Mouse (Mus musculus) intestine, embryonic 14.5 days (tissue): ENCODE data around the gene Tex44. TPM values are rescaled to one million over a fixed set of nuclear protein-coding genes. Genes with fewer than 3 reads are reported as not detected.
A peak's percentile ranks its signal among the peaks of the same experiment; 100 is the strongest.

Source experiments
- ATAC-seq: fragments of 200-750 bp; cut with Nextera tagmentation; replicated peaks from 2 replicates; pipeline ENCODE4 v1.8.0; 2017; ENCODE audit warnings: low read depth, moderate number of reproducible peaks, moderate TSS enrichment, moderate library complexity; ENCODE audit not compliant: low FRiP score, low TSS enrichment
- DNase-seq: peaks from one replicate; pipeline ENCODE4 v3.0.0-alpha.2; 2018; ENCODE audit warnings: low spot score
- H3K27ac ChIP-seq: fragments of 300-500 bp; sonication (generic); 2 replicates; pipeline ENCODE4 v1.5.1; 2014; ENCODE audit warnings: low read depth, mild to moderate bottlenecking, control low read depth
- H3K27me3 ChIP-seq: fragments of 300-500 bp; sonication (generic); replicated peaks from 2 replicates; pipeline ENCODE4 v1.6.1; 2014; ENCODE audit warnings: low read length, control low read depth; ENCODE audit not compliant: control insufficient read depth, insufficient read depth
- H3K36me3 ChIP-seq: fragments of 300-500 bp; sonication (generic); 2 replicates; pipeline ENCODE4 v1.6.1; 2014; ENCODE audit warnings: low read length, control low read depth; ENCODE audit not compliant: control insufficient read depth, insufficient read depth
- H3K4me1 ChIP-seq: fragments of 300-500 bp; sonication (generic); replicated peaks from 2 replicates; pipeline ENCODE4 v1.6.1; 2014; ENCODE audit warnings: low read length, control low read depth, mixed read lengths; ENCODE audit not compliant: control insufficient read depth, insufficient read depth
- H3K4me2 ChIP-seq: fragments of 300-500 bp; sonication (generic); 2 replicates; pipeline ENCODE4 v1.6.1; 2014; ENCODE audit warnings: low read length
- H3K4me3 ChIP-seq: fragments of 300-500 bp; sonication (generic); 2 replicates; pipeline ENCODE4 v1.5.1; 2014; ENCODE audit warnings: low read depth, low read length, control low read depth, mixed read lengths
- H3K9ac ChIP-seq: fragments of 300-500 bp; sonication (generic); 2 replicates; pipeline ENCODE4 v1.6.1; 2014; ENCODE audit warnings: mild to moderate bottlenecking, low read length
- H3K9me3 ChIP-seq: fragments of 300-500 bp; sonication (generic); 2 replicates; pipeline ENCODE4 v1.6.1; 2016; ENCODE audit warnings: low read length, control low read depth; ENCODE audit not compliant: control insufficient read depth
- WGBS: fragments of 180-500 bp; shearing (Covaris S2); extraction: QIAGEN DNeasy Blood & Tissue Kit; methylation state at CpG from one replicate; pipeline ENCODE4 v1.1.7; 2014; 5-methylcytosine and 5-hydroxymethylcytosine counted together
- polyA plus RNA-seq: library from polyadenylated mRNA; unstranded; fragments of >200 nt; fragmentation: Nextera tagmentation; extraction: Ambion mirVana; gene quantifications from 2 replicates; pipeline ENCODE4 v1.2.1, GENCODE M21; 2014

Tex44 gene
- polyA plus RNA-seq, 1 experiment from 2014 or later: not detected

GRCm38 (mm10) chr1:86430056-86430455 is 3.9 kb downstream of the Tex44 start:
- H3K36me3 ChIP-seq: no peaks in the 10 kb centered on the region
- no peak overlapping the region for H3K9ac ChIP-seq
- DNase-seq (peak; percentile 77), ATAC-seq (no peak)
- no peak overlapping the region for H3K4me3 ChIP-seq
- WGBS: 45% methylated on average over 2 of the region's 2 CpGs
- H3K9me3 ChIP-seq: no peaks in the 10 kb centered on the region
- no peak overlapping the region for H3K27ac ChIP-seq
- peaks cover 13% of the 10 kb centered on the region for H3K4me1 ChIP-seq
- H3K27me3 ChIP-seq: no peaks in the 10 kb centered on the region
- H3K4me2 ChIP-seq: no peak overlapping the region

GRCm38 (mm10) chr1:86432778-86433177 is 6.6 kb downstream of the Tex44 start:
- Histone ChIP-seq H3K27ac (no peak overlapping the region), H3K36me3 (no peaks in the 10 kb centered on the region), H3K4me1 (peaks cover 28% of the 10 kb centered on the region), H3K9me3 (no peaks in the 10 kb centered on the region), H3K4me2 (no peak overlapping the region), H3K9ac (no peak overlapping the region), H3K27me3 (no peaks in the 10 kb centered on the region), H3K4me3 (no peak overlapping the region)
- WGBS: 62% methylated on average over 4 of the region's 4 CpGs
- DNase-seq (no peak), ATAC-seq (no peak)

DNA sequence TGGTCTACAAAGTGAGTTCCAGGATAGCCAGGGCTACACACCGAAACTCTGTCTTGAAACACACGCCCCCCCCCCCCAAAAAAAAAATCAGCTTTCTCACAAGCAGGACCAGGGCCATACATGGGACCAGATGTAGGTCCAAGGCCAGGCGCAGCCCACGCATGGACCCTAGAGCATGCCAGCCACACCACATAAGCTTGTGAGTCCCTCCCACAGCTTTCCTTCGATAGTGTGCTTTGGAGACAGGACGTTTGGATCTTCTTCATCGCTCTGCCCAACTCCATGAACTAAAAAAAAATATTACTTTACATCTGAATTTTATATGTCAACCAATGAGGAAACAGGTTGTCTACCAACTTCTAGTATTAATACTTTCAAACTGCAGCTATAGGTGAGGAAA is 7.2 kb downstream of the Tex44 start:
- peak overlapping the region; percentile 99 for H3K27ac ChIP-seq
- H3K9me3 ChIP-seq: no peaks in the 10 kb centered on the region
- WGBS: 79% methylated on average over 7 of the region's 7 CpGs
- no peak overlapping the region for H3K4me2 ChIP-seq
- H3K4me3 ChIP-seq: no peak overlapping the region
- no peak overlapping the region for H3K9ac ChIP-seq
- H3K27me3 ChIP-seq: no peaks in the 10 kb centered on the region
- no peaks in the 10 kb centered on the region for H3K36me3 ChIP-seq
- DNase-seq: no peak
- peaks cover 33% of the 10 kb centered on the region for H3K4me1 ChIP-seq
- no peak for ATAC-seq

GRCm38 (mm10) chr1:86434001-86434400 is 7.9 kb downstream of the Tex44 start:
- Histone ChIP-seq H3K27ac (peak overlapping the region; percentile 99), H3K4me2 (peak overlapping the region; percentile 71), H3K9ac (peak overlapping the region; percentile 35), H3K36me3 (no peaks in the 10 kb centered on the region), H3K4me3 (peak overlapping the region; percentile 42), H3K27me3 (no peaks in the 10 kb centered on the region), H3K4me1 (peaks cover 35% of the 10 kb centered on the region), H3K9me3 (no peaks in the 10 kb centered on the region)
- ATAC-seq: peak; percentile 67
- DNase-seq: no peak
- WGBS: 0% methylated on average over 12 of the region's 12 CpGs

GRCm38 (mm10) chr1:86434439-86435201 is 8.5 kb downstream of the Tex44 start:
- H3K36me3 ChIP-seq: no peaks in the 10 kb centered on the region
- H3K27me3 ChIP-seq: no peaks in the 10 kb centered on the region
- ATAC-seq (peak; percentile 89), DNase-seq (peak; percentile 100)
- H3K27ac ChIP-seq: peak overlapping the region; percentile 99
- 3% methylated on average over 45 of the region's 46 CpGs for whole genome bisulfite sequencing
- peaks cover 37% of the 10 kb centered on the region for H3K4me1 ChIP-seq
- H3K4me3 ChIP-seq: peak overlapping the region; percentile 42
- peak overlapping the region; percentile 78 for H3K9ac ChIP-seq
- H3K9me3 ChIP-seq: no peaks in the 10 kb centered on the region
- peak overlapping the region; percentile 71 for H3K4me2 ChIP-seq

- H3K4me2 ChIP-seq: peak overlapping the region; percentile 71
- DNase-seq (peak; percentile 75), ATAC-seq (peak; percentile 28)
- 17% methylated on average over 13 of the region's 13 CpGs for WGBS
- H3K36me3 ChIP-seq: no peaks in the 10 kb centered on the region
- peaks cover 45% of the 10 kb centered on the region for H3K4me1 ChIP-seq
- H3K4me3 ChIP-seq: peak overlapping the region; percentile 42; the same call in 1 of the 2 replicates
- H3K9ac ChIP-seq: peak overlapping the region; percentile 78
- H3K9me3 ChIP-seq: no peaks in the 10 kb centered on the region
- H3K27me3 ChIP-seq: no peaks in the 10 kb centered on the region
- peak overlapping the region; percentile 99 for H3K27ac ChIP-seq
Measured at GRCm38 (mm10) chr1:86435302-86435821, 9.2 kb downstream of the Tex44 start.

DNA sequence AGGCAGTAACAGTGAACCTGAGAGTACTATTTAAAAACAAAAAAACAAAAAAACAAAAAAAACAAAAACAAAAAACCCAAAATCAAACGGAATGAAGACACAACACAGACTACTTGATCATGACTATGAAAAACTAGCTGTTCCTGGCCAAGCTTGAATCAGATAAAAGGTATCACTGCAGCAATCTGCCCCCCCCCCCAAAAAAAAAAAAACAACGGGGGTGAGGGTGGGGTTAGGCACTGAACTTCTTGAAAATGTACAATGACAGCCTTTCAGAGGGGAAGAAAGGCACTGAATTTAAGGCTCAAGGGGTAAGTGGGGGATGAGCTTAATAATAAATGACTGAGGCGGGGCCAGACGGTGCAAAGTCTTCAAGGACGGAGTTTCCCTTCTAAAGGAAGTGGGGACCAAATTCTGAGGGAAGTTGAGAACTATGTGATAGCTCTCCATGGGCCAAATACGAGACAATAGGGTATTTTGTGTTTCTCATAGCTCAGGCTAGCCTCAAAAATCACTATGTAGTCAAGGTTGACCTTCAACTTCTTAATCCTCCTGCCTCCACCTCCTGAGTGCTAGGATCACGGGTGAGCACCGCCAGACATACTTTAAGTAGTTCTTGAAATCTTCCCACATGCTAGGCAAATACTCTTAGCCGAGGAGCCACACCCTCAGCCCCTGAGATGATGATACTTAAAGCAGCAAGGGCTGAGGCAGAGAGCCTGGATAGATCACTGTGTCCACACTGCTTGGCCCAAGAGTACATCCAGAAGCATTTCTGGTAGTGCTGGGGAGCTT is 11.3 kb downstream of the Tex44 start:
- no peak for ATAC-seq
- H3K4me1 ChIP-seq: peaks cover 49% of the 10 kb centered on the region
- no peaks in the 10 kb centered on the region for H3K27me3 ChIP-seq
- H3K4me2 ChIP-seq: no peak overlapping the region
- 51% methylated on average over 9 of the region's 9 CpGs for WGBS
- H3K36me3 ChIP-seq: no peaks in the 10 kb centered on the region
- no peaks in the 10 kb centered on the region for H3K9me3 ChIP-seq
- H3K4me3 ChIP-seq: no peak overlapping the region
- no peak for DNase-seq
- no peak overlapping the region for H3K9ac ChIP-seq
- H3K27ac ChIP-seq: peak overlapping the region; percentile 65

GRCm38 (mm10) chr1:86438014-86438319 is 11.8 kb downstream of the Tex44 start:
- H3K4me3 ChIP-seq: no peak overlapping the region
- H3K9ac ChIP-seq: no peak overlapping the region
- DNase-seq (no peak), ATAC-seq (no peak)
- WGBS: 32% methylated on average over 6 of the region's 6 CpGs
- H3K27ac ChIP-seq: peak overlapping the region; percentile 65
- H3K4me2 ChIP-seq: no peak overlapping the region
- peaks cover 53% of the 10 kb centered on the region for H3K4me1 ChIP-seq
- no peaks in the 10 kb centered on the region for H3K9me3 ChIP-seq
- no peaks in the 10 kb centered on the region for H3K36me3 ChIP-seq
- no peaks in the 10 kb centered on the region for H3K27me3 ChIP-seq
